Mouse (Mus musculus): Measurements from ENCODE around the gene Ensa. TPM values are rescaled to one million over a fixed set of nuclear protein-coding genes. Genes with fewer than 3 reads are reported as not detected.
"Not testable (repeated sequence)": the region's sequence is repeated elsewhere in the genome, so short reads cannot be mapped to it uniquely, and the experiment has no call there.

Ensa gene
- polyA plus RNA-seq, 1 experiment from 2014 or later: 32.8 TPM

- H3K9me3 ChIP-seq (replicated peaks; ENCODE audit: control insufficient read depth, low read length): no peaks in the 10 kb centered on the region
- peaks cover 35% of the 10 kb centered on the region for H3K36me3 ChIP-seq (ENCODE audit: control insufficient read depth, insufficient read depth)
- H3K4me1 ChIP-seq (ENCODE audit: control insufficient read depth, low read depth, low read length): peaks cover 76% of the 10 kb centered on the region
- H3K4me2 ChIP-seq (ENCODE audit: low read depth, low read length): peak overlapping the region; percentile 22; the same call in 1 of the 2 replicates
- no peak for ATAC-seq (ENCODE audit: low read depth)
- no peak overlapping the region; the same call in 1 of the 2 replicates for H3K9ac ChIP-seq (ENCODE audit: low read depth, low read length)
- H3K27ac ChIP-seq (ENCODE audit: low read length): peak overlapping the region; percentile 92
- no peaks in the 10 kb centered on the region for H3K27me3 ChIP-seq (ENCODE audit: control insufficient read depth, insufficient read depth, low read depth, low read length)
- WGBS (ENCODE audit: insufficient replicate concordance): 85% methylated on average over 3 of the region's 3 CpGs
- no peak overlapping the region for H3K4me3 ChIP-seq (ENCODE audit: low read depth, low read length)
Measured at GRCm38 (mm10) chr3:95663969-95664608, 39.3 kb downstream of the Ensa start.

- no peak overlapping the region for H3K4me3 ChIP-seq (ENCODE audit: low read depth, low read length)
- H3K27ac ChIP-seq (ENCODE audit: low read length): peak overlapping the region; percentile 92
- peak; percentile 33 for ATAC-seq (ENCODE audit: low read depth)
- H3K4me1 ChIP-seq (ENCODE audit: control insufficient read depth, low read depth, low read length): peaks cover 78% of the 10 kb centered on the region
- H3K9me3 ChIP-seq (replicated peaks; ENCODE audit: control insufficient read depth, low read length): no peaks in the 10 kb centered on the region
- H3K4me2 ChIP-seq (ENCODE audit: low read depth, low read length): peak overlapping the region; percentile 22; the same call in 1 of the 2 replicates
- peak overlapping the region; percentile 40 for H3K9ac ChIP-seq (ENCODE audit: low read depth, low read length)
- no peaks in the 10 kb centered on the region for H3K27me3 ChIP-seq (ENCODE audit: control insufficient read depth, insufficient read depth, low read depth, low read length)
- 72% methylated on average over 4 of the region's 4 CpGs for WGBS (ENCODE audit: insufficient replicate concordance)
- H3K36me3 ChIP-seq (ENCODE audit: control insufficient read depth, insufficient read depth): peaks cover 37% of the 10 kb centered on the region
Measured at GRCm38 (mm10) chr3:95664940-95665352, 40.2 kb downstream of the Ensa start.

GRCm38 (mm10) chr3:95666124-95666844, 41.5 kb downstream of the Ensa start:
- Histone ChIP-seq H3K4me2 (ENCODE audit: low read depth, low read length) (peak overlapping the region; percentile 44), H3K9ac (ENCODE audit: low read depth, low read length) (peak overlapping the region; percentile 41; the same call in 1 of the 2 replicates), H3K27ac (ENCODE audit: low read length) (peak overlapping the region; percentile 92), H3K4me3 (ENCODE audit: low read depth, low read length) (peak overlapping the region; percentile 1; the same call in 1 of the 2 replicates), H3K9me3 (replicated peaks; ENCODE audit: control insufficient read depth, low read length) (no peaks in the 10 kb centered on the region), H3K27me3 (ENCODE audit: control insufficient read depth, insufficient read depth, low read depth, low read length) (no peaks in the 10 kb centered on the region), H3K36me3 (ENCODE audit: control insufficient read depth, insufficient read depth) (peaks cover 25% of the 10 kb centered on the region), H3K4me1 (ENCODE audit: control insufficient read depth, low read depth, low read length) (peaks cover 76% of the 10 kb centered on the region)
- ATAC-seq (ENCODE audit: low read depth): peak; percentile 76
- WGBS (ENCODE audit: insufficient replicate concordance): 40% methylated on average over 6 of the region's 6 CpGs

DNA sequence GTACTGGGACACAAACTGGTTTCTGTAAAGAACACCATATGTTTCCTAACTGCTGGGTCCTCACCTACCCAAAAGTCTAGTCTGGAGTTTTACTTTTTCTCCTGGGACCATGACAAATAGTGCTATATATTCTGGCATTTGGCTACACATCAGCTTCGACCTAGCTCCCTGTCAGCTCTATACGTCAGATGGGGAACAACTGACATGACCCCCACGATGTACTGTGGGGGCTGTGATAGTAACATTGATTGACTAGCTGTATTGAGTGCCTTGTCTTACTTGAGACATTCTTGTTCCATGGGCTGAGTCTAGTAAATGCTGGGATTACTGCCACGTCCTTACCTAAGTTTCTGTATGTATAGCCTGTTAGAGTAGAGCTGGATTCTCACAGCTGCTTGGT, 42.7 kb downstream of the Ensa start:
- 61% methylated on average over 4 of the region's 4 CpGs for WGBS (ENCODE audit: insufficient replicate concordance)
- H3K4me1 ChIP-seq (ENCODE audit: control insufficient read depth, low read depth, low read length): peaks cover 80% of the 10 kb centered on the region
- H3K36me3 ChIP-seq (ENCODE audit: control insufficient read depth, insufficient read depth): peaks cover 23% of the 10 kb centered on the region
- H3K27ac ChIP-seq (ENCODE audit: low read length): peak overlapping the region; percentile 92
- H3K9me3 ChIP-seq (replicated peaks; ENCODE audit: control insufficient read depth, low read length): no peaks in the 10 kb centered on the region
- H3K4me2 ChIP-seq (ENCODE audit: low read depth, low read length): no peak overlapping the region; the same call in 1 of the 2 replicates
- no peak overlapping the region for H3K4me3 ChIP-seq (ENCODE audit: low read depth, low read length)
- peak overlapping the region; percentile 14; the same call in 1 of the 2 replicates for H3K9ac ChIP-seq (ENCODE audit: low read depth, low read length)
- H3K27me3 ChIP-seq (ENCODE audit: control insufficient read depth, insufficient read depth, low read depth, low read length): no peaks in the 10 kb centered on the region
- no peak for ATAC-seq (ENCODE audit: low read depth)

DNA sequence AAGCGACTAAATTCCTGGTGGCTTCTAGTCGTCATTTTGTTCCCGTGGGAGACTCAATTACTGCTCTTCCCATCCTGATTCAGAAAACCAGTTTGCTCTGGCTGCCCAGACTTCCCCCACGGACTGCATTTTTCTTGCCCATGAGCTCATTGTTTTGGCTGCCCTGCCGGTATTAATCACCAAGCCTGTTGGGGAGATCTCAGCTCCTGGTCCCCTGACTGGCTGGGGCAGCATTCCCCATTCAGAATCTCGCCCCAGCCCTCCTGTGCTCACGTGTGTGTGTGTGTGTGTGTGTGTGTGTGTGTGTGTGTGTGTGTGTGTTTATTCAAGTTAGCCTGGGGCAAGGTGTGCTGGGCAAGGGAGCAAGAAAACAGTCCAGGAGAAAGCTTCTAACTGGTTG, 43.2 kb downstream of the Ensa start:
- ATAC-seq (ENCODE audit: low read depth): no peak
- Histone ChIP-seq H3K27ac (ENCODE audit: low read length) (peak overlapping the region; percentile 92), H3K9ac (ENCODE audit: low read depth, low read length) (peak overlapping the region; percentile 14; the same call in 1 of the 2 replicates), H3K4me3 (ENCODE audit: low read depth, low read length) (no peak overlapping the region), H3K4me2 (ENCODE audit: low read depth, low read length) (no peak overlapping the region; the same call in 1 of the 2 replicates), H3K36me3 (ENCODE audit: control insufficient read depth, insufficient read depth) (peaks cover 19% of the 10 kb centered on the region), H3K4me1 (ENCODE audit: control insufficient read depth, low read depth, low read length) (peaks cover 80% of the 10 kb centered on the region), H3K27me3 (ENCODE audit: control insufficient read depth, insufficient read depth, low read depth, low read length) (no peaks in the 10 kb centered on the region), H3K9me3 (replicated peaks; ENCODE audit: control insufficient read depth, low read length) (no peaks in the 10 kb centered on the region)
- 44% methylated on average over 7 of the region's 7 CpGs for WGBS (ENCODE audit: insufficient replicate concordance)

- Histone ChIP-seq H3K4me1 (ENCODE audit: control insufficient read depth, low read depth, low read length) (peaks cover 80% of the 10 kb centered on the region), H3K9ac (ENCODE audit: low read depth, low read length) (no peak overlapping the region), H3K4me2 (ENCODE audit: low read depth, low read length) (no peak overlapping the region), H3K9me3 (replicated peaks; ENCODE audit: control insufficient read depth, low read length) (no peaks in the 10 kb centered on the region), H3K27ac (ENCODE audit: low read length) (peak overlapping the region; percentile 92), H3K4me3 (ENCODE audit: low read depth, low read length) (no peak overlapping the region), H3K36me3 (ENCODE audit: control insufficient read depth, insufficient read depth) (peaks cover 13% of the 10 kb centered on the region), H3K27me3 (ENCODE audit: control insufficient read depth, insufficient read depth, low read depth, low read length) (no peaks in the 10 kb centered on the region)
- 72% methylated on average over 7 of the region's 7 CpGs for WGBS (ENCODE audit: insufficient replicate concordance)
- no peak for ATAC-seq (ENCODE audit: low read depth)
Measured at GRCm38 (mm10) chr3:95668589-95669308, 44.0 kb downstream of the Ensa start.

DNA sequence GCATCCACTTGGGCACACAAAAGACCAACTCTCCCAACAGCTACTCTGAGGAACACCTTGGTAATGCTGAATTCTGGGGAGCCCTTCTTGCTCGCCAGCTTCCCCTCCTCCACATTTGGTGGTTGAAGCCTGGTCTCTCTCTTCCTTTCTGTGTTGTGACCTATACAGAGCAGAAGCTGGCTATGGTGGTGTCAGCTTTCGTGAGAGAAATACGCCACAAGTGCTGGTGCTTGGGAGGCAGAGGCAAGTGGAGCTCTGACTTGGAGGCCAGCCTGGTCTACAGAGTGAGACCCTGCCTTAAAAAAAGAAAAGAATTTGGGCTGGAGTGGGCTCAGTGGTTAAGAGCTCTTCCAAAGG, 44.5 kb downstream of the Ensa start:
- H3K9me3 ChIP-seq (replicated peaks; ENCODE audit: control insufficient read depth, low read length): no peaks in the 10 kb centered on the region
- peaks cover 8% of the 10 kb centered on the region for H3K36me3 ChIP-seq (ENCODE audit: control insufficient read depth, insufficient read depth)
- H3K4me3 ChIP-seq (ENCODE audit: low read depth, low read length): no peak overlapping the region
- H3K27me3 ChIP-seq (ENCODE audit: control insufficient read depth, insufficient read depth, low read depth, low read length): no peaks in the 10 kb centered on the region
- H3K27ac ChIP-seq (ENCODE audit: low read length): peak overlapping the region; percentile 69
- no peak overlapping the region for H3K9ac ChIP-seq (ENCODE audit: low read depth, low read length)
- WGBS (ENCODE audit: insufficient replicate concordance): 87% methylated on average over 3 of the region's 3 CpGs
- no peak for ATAC-seq (ENCODE audit: low read depth)
- no peak overlapping the region for H3K4me2 ChIP-seq (ENCODE audit: low read depth, low read length)
- H3K4me1 ChIP-seq (ENCODE audit: control insufficient read depth, low read depth, low read length): peaks cover 79% of the 10 kb centered on the region

- H3K4me3 ChIP-seq (ENCODE audit: low read depth, low read length); H3K9me3 ChIP-seq (replicated peaks; ENCODE audit: control insufficient read depth, low read length); H3K36me3 ChIP-seq (ENCODE audit: control insufficient read depth, insufficient read depth); H3K4me2 ChIP-seq (ENCODE audit: low read depth, low read length); H3K9ac ChIP-seq (ENCODE audit: low read depth, low read length); ATAC-seq (ENCODE audit: low read depth); H3K27me3 ChIP-seq (ENCODE audit: control insufficient read depth, insufficient read depth, low read depth, low read length); H3K27ac ChIP-seq (ENCODE audit: low read length): not testable (repeated sequence)
- whole genome bisulfite sequencing (ENCODE audit: insufficient replicate concordance): 85% methylated on average over 3 of the region's 3 CpGs
- H3K4me1 ChIP-seq (ENCODE audit: control insufficient read depth, low read depth, low read length): peaks cover 79% of the 10 kb centered on the region
Measured at GRCm38 (mm10) chr3:95670419-95670818, 45.6 kb downstream of the Ensa start.
